Mouse (Mus musculus) heart, adult 8-10 months (tissue): ENCODE measurements around the gene Gucy2e. TPM values are rescaled to one million over a fixed set of nuclear protein-coding genes. Genes with fewer than 3 reads are reported as not detected.
A peak's percentile ranks its signal among the peaks of the same experiment; 100 is the strongest.

Source experiments
- DNase-seq: peaks from one replicate; pipeline ENCODE4 v3.0.0; 2022; ENCODE audit warnings: low spot score
- total RNA-seq, 4 experiments: library from RNA; stranded (reverse); gene quantifications; 2 replicates each; pipeline ENCODE4 v1.2.4; 2022

The Gucy2e gene
- 1 to 10 TPM; 1.7 to 2.5 (median 2.1) TPM for total RNA-seq

DNA sequence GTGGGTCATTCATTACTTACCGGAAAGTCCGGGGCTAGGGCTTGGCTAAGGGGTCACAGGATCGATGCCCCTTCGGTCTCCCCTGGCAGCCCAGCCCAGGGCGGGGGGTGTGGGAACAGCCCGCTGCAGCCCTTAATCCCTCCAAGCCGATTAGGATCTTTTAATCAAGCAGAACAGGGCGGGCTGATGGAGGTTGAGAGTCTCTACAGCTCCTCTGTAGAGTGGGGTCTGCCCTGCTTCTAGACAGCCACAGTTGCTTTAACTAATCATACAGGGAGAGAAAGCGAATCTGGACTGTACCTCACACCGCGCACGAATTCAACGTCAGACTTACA is at the start of gene Gucy2e:
Gene Gucy2e (minus strand): TSS at position 111 of the 335 bp plus-strand sequence.
- no peak for DNase-seq

- DNase-seq, result no peak
Measured at GRCm38 (mm10) chr11:69277267-69277666, 40.4 kb upstream of the Gucy2e start.

- no peak for DNase-seq
Measured at GRCm38 (mm10) chr11:69276081-69276480, 39.2 kb upstream of the Gucy2e start.

DNA sequence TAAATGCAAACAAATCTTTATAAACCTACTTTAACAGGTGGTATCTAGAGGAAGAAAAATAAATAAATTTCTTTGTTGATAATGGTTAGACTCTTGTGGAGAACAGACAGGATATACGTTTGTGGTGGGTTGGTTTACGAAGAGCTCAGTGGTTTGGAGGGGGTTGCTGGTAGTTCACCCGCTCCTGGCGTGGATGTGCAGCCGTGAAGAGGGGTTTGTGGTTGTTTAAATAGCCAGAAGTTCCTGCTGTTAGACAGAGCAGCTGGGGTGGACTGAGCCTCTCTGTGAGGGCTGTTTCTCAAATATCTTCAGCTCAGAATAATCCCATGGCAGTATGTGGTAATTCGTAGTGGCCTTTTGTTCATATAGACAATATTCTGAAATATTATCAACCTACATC is 38.8 kb upstream of the Gucy2e start:
- DNase-seq, result no peak

DNA sequence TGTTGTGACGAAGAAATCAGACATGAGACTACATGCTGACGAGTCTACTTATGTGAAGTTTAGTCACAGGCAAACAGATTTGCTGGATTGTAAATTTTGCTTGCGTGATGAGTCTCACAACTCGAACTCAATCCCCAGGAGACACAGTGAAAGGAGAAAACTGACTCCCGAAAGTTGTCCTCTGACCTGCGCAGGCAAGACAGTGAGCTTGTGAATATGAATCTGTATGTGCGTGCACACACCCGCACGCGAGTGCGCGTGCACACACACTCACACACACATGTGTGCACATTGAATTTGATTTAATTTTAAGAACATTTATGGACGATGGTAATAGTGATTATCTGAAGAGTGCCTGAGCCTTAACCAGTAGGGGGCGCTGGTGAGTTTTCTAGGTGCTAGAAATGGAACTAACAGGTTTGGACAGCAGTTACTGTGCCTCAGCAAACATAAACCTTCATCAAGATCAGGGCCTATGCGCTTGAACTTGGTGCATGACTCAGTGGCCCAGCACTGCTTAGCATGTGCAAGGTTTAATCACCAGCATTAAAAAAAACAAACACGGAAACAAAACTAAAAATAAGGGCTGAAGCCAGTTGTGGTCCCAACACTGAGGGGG is 35.4 kb upstream of the Gucy2e start:
- peak; percentile 75 for DNase-seq

DNA sequence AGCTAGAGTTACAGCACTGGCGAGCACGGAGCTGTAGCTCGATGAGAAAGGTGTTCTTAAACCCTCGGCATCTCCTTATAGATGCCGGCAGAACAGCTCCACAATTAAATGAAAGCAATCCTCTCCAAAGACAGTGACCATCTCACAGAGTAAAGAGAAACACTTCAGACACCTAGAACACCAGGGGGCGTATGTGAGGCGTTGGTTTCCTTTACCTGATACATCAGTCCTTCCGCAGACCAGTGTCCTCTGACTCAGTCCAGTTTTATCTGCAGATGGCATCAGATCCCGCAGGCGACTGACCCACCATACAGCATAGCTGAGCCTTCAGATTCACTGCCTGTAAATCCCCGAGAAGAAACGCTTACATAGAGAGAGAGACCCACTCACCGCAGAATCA is 32.7 kb upstream of the Gucy2e start:
- peak; percentile 58 for DNase-seq

GRCm38 (mm10) chr11:69268100-69268499 is 31.3 kb upstream of the Gucy2e start:
- DNase-seq, result no peak

- no peak for DNase-seq
Measured at GRCm38 (mm10) chr11:69267341-69267740, 30.5 kb upstream of the Gucy2e start.

DNA sequence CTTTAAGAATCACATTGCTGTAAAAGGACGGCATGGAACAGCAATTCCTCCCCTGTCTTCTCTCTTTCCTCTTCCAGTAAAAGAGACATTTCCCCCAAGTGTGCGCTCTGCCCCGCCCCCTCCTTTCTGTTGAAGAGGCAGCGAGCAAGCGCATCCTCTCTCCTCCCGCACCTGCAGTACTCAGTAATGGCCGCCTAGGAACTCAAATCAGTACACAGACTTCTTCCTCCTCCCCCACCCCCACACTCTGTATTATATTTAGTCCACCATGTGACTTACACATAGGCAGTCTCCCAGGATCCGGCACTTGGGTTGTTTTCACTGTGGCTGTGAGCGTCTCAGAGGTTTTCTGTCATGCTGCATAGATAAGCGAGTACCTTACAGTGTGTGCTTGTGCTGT is 29.4 kb upstream of the Gucy2e start:
- DNase-seq, result peak; percentile 36

DNA sequence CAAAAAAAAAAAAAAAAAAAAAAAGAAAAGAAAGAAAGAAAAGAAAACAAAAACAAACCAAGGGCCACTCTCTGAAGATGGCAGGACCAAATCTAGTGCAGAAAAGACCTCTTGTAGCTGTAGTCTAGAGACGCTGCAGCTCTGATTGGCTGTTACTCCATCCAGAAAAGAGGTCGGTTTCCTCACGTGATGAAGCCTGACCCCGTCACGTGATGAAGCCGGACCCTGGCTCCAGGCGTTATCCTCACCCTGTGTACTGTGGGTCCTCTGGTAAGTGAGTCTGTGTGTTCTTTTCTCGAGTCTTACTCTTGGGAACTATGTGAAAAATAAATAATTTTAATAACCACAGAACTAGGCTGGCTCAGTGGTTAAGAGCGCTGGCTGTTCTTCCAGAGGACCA is 28.6 kb upstream of the Gucy2e start:
- DNase-seq, result no peak

GRCm38 (mm10) chr11:69264276-69264675 is 27.4 kb upstream of the Gucy2e start:
- no peak for DNase-seq

- DNase-seq, result no peak
Measured at GRCm38 (mm10) chr11:69260111-69260510, 23.3 kb upstream of the Gucy2e start.

DNA sequence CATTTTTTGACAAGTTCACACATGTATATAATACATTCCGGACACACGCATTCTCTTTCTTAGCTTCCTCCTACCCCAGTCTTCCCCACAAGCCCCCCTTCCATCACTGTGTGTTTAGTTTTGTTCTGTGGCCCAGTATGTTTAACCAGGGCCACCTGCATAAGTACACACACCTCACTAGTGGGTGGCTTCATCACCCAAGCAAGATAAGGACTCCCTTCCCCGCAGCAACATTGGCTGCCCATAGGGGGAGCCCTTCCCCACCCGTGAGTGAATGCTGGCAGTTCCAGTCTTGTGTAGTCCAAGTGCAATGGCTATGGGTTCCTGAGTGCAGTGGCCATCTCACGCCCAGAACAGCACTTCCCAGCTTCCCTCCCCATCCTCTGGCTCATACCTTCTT is 21.5 kb upstream of the Gucy2e start:
- no peak for DNase-seq

GRCm38 (mm10) chr11:69257807-69258206 is 21.0 kb upstream of the Gucy2e start:
- peak; percentile 75 for DNase-seq

GRCm38 (mm10) chr11:69257072-69257471 is 20.2 kb upstream of the Gucy2e start:
- DNase-seq, result no peak

- DNase-seq, result no peak
Measured at GRCm38 (mm10) chr11:69254808-69255207, 18.0 kb upstream of the Gucy2e start.

- no peak for DNase-seq
Measured at GRCm38 (mm10) chr11:69253131-69253530, 16.3 kb upstream of the Gucy2e start.

DNA sequence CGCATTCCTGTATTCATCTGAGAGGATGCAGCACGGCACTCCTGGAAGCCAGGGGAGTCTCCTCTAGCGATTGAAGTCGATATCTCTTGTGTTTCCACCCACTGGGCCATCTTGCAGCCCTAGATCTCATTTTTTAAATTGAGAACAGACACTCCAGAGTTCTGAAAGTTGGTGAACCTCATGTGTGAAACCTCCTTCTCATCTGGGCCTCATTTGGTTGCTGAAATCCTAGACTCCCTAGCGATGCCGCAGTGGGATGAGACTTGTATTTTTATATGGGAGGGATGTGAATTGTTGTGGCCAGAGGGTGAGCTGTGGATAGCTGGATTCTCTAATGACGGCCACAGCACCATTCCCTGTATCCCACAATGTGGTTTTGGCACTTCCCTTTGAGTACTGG is 15.1 kb upstream of the Gucy2e start:
- no peak for DNase-seq

- no peak for DNase-seq
Measured at GRCm38 (mm10) chr11:69251135-69251842, 14.5 kb upstream of the Gucy2e start.

DNA sequence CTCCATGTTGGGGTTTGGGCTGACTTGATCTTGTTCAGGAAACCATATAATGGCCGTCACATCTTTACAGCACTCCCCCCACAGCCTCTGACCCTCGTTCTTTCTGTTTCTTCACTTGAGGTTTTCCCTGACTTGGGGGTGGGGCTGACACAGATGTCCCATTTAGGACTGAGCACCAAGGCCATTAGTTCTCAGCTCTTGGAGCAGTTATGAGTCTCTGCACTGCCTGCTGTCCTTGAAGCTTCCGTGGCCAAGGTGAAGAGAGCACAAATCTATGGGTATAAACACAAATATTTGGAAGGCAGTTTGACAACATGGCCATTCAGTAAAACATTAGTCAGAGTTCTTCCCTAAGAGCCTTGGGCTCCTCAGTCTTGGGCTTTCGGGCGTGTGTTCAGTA is 13.3 kb upstream of the Gucy2e start:
- DNase-seq, result no peak

DNA sequence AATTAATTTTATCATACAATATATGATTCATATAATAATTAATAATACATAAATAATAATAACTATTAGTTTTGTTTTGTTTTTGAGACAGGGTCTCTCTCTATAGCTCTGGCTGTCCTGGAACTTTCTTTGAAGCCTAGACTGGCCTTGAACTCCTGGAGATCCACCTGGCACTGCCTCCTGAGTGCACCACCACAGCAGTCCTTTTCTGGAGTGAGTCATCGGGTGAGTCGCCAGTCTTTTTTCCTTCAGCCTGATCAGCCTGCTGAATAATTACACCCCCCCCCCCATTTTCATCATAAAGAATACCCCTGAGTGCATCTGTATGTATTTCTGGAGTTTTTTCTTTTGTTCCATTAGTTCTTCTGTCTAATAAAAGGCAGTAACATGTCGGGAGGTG is 12.3 kb upstream of the Gucy2e start:
- no peak for DNase-seq

DNA sequence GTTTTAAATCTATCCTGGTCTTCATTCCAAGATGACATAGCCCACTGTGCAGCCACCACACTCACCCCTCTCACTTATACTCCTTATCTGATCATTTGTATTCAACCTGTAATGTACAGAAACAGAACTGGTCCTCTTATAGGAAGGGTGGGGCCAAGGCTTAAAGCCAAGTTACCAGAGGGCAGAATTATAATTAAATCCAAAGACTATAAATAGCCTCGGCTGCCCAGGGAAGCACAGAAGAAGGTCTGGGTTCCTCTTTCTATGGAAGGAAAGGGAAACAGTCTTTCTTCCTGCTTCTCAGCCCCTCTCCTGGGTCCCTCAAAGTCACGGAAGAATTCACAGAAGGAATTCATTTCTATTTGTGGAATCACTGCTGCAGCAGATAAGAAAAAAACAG is 8.8 kb upstream of the Gucy2e start:
- peak; percentile 50 for DNase-seq

DNA sequence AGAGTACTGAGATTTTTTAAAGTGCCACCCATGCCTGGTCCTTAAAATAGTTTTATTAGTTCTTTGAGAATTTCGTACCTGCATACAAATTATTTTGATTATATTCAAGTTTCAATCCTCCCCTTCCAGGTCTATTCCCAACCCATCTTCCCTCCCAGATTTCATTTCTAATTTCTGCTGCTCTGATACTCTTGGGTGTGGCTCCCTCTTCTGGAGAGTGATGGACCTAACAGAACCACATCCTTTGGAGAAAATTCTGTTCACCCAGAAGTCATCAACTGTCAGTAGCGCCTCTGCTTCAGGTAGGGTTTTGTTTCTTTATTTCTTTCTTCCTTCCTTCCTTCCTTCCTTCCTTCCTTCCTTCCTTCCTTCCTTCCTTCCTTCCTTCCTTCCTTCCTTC is 8.1 kb upstream of the Gucy2e start:
- DNase-seq, result peak; percentile 64
